Mouse (Mus musculus): ENCODE measurements around the gene Mterf1b. TPM values are rescaled to one million over a fixed set of nuclear protein-coding genes. Genes with fewer than 3 reads are reported as not detected.

The Mterf1b gene
- polyA plus RNA-seq, 1 experiment: not detected

- TF ChIP-seq POLR2A (IDR thresholded peaks at IDR 0.05; ENCODE audit: insufficient read depth, low read depth, low read length): no peak
- TF ChIP-seq CTCF (IDR thresholded peaks at IDR 0.05; ENCODE audit: insufficient read depth, low read depth, low read length): no peak
- Histone ChIP-seq H3K27ac (ENCODE audit: insufficient read depth, low read depth, low read length) (no peak overlapping the region), H3K4me1 (ENCODE audit: control insufficient read depth, insufficient read depth, low read length) (no peaks in the 10 kb centered on the region), H3K4me3 (ENCODE audit: insufficient read depth, low read depth, low read length) (no peak overlapping the region)
- WGBS: 93% methylated on average over 2 of the region's 2 CpGs
Observed at GRCm38 (mm10) chr5:4240120-4240519, 48.0 kb downstream of the Mterf1b start.

GRCm38 (mm10) chr5:4245004-4245403 lies 52.8 kb downstream of the Mterf1b start:
- WGBS: 76% methylated on average over 3 of the region's 3 CpGs
- H3K27ac ChIP-seq (ENCODE audit: insufficient read depth, low read depth, low read length): no peak overlapping the region

GRCm38 (mm10) chr5:4246095-4246494 lies 53.9 kb downstream of the Mterf1b start:
- Histone ChIP-seq H3K4me1 (ENCODE audit: control insufficient read depth, insufficient read depth, low read length) (no peaks in the 10 kb centered on the region), H3K4me3 (ENCODE audit: insufficient read depth, low read depth, low read length) (no peak overlapping the region), H3K27ac (ENCODE audit: insufficient read depth, low read depth, low read length) (no peak overlapping the region)
- no peak for TF ChIP-seq POLR2A (IDR thresholded peaks at IDR 0.05; ENCODE audit: insufficient read depth, low read depth, low read length)
- TF ChIP-seq CTCF (IDR thresholded peaks at IDR 0.05; ENCODE audit: insufficient read depth, low read depth, low read length): no peak
- WGBS: 76% methylated on average over 2 of the region's 2 CpGs

More at GRCm38 (mm10) chr5:4245004-4245403, 52.8 kb downstream of the Mterf1b start:
- Histone ChIP-seq H3K4me1 (ENCODE audit: control insufficient read depth, insufficient read depth, low read length) (no peaks in the 10 kb centered on the region), H3K4me3 (ENCODE audit: insufficient read depth, low read depth, low read length) (no peak overlapping the region)
- TF ChIP-seq CTCF (IDR thresholded peaks at IDR 0.05; ENCODE audit: insufficient read depth, low read depth, low read length) (no peak), POLR2A (IDR thresholded peaks at IDR 0.05; ENCODE audit: insufficient read depth, low read depth, low read length) (no peak)

Other genes with a start within 250 kb of the Mterf1b start
- not detected in 2 replicates for gene Cyp51, start 87.6 kb upstream of the Mterf1b start, polyA plus RNA-seq (2012; ENCODE audit: insufficient read depth, insufficient read length, low replicate concordance, missing spikeins)